Mouse (Mus musculus): ENCODE measurements around the gene Ndufaf2.

DNA sequence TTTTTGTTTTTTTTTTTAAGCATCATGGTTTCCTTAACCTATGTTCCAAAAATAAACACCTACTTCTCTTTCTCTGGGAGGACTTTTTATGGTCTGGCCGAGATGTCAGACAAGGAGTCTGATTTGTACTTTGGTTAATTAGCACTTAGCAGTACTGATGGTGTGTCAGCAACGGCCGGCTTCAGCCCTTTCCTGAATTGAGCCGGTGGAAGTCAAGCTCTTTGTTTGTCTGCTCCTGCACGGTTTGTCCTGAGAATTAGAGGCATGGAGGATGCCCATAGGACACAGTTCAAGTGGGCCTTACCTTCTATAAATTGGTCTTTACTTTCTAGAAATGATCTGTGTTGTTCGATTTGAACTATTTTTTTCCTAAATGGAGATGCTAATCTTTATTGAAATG, 111.5 kb downstream of the Ndufaf2 start:
- no peak for TF ChIP-seq ZNF384 (IDR thresholded peaks at IDR 0.05; ENCODE audit: low read depth, low read length)
- TF ChIP-seq MAFK (IDR thresholded peaks at IDR 0.05; ENCODE audit: insufficient read depth, low read depth, low read length): no peak
- TF ChIP-seq HCFC1 (IDR thresholded peaks at IDR 0.05; ENCODE audit: borderline replicate concordance, insufficient read depth, low read length): no peak
